In the genomic region with DNA sequence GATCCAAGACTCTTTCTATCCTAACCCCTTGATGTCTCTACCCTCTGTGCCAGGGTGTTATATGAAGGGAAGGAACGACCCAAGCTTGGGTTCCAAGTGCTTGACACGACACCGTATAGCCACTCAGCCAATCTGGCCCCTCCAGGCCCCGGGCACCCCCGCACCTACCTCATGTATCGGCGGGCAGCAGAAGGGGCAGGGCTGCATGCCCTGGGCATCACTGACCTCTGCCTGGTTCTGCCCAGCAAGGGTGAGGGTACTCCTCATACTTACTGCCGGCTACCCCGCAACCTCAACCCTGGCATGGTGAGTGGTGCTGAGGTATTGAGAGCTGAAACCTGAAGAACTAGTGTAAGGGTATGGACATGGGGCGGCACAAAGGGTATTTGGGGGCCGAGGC, we compare ENCODE assay signal across 26 mouse cellular contexts. TPM values are rescaled to one million over a fixed set of nuclear protein-coding genes. Genes with fewer than 3 reads are reported as not detected.
"Had no signal": no experiment of that assay in that cellular context is flagged by ENCODE, and none has a peak within 500 bp of the region (broad histone marks: within the 10 kb centered on the region; RNA-seq: fewer than 3 reads in every experiment).

No protein-coding gene starts in this region.

- ATAC-seq: midbrain, embryonic 13.5 days; midbrain, embryonic 16.5 days had no signal

- H3K27ac ChIP-seq: kidney, embryonic 15.5 days; limb, embryonic 12.5 days; limb, embryonic 15.5 days; liver, embryonic 15.5 days; midbrain, embryonic 10.5 days; midbrain, embryonic 13.5 days; neural tube, embryonic 13.5 days; stomach, embryonic 15.5 days had no signal

- H3K27me3 ChIP-seq: kidney, embryonic 15.5 days; limb, embryonic 12.5 days; limb, embryonic 15.5 days; liver, embryonic 15.5 days; midbrain, embryonic 13.5 days; neural tube, embryonic 13.5 days; stomach, embryonic 15.5 days had no signal

- DNase-seq: kidney, adult 8-10 months; kidney, postnatal 10 days; kidney, postnatal 4 days; left cerebral cortex, postnatal 4 days; lung, adult 2 months; lung, postnatal 14 days; lung, postnatal 4 days; retina, postnatal 1 day; right cerebral cortex, postnatal 25 days; spleen, adult 18-20 months; thymus, adult 2 months; thymus, postnatal 14 days; thymus, postnatal 4 days had no signal

- H3K4me3 ChIP-seq: kidney, embryonic 15.5 days; limb, embryonic 12.5 days; limb, embryonic 15.5 days; midbrain, embryonic 10.5 days; midbrain, embryonic 13.5 days; myocyte; neural tube, embryonic 13.5 days; stomach, embryonic 15.5 days had no signal

- H3K9ac ChIP-seq: kidney, embryonic 15.5 days; limb, embryonic 12.5 days; limb, embryonic 15.5 days; liver, embryonic 15.5 days; midbrain, embryonic 13.5 days; neural tube, embryonic 13.5 days; stomach, embryonic 15.5 days had no signal

- H3K9me3 ChIP-seq: kidney, embryonic 15.5 days; limb, embryonic 12.5 days; limb, embryonic 15.5 days; liver, embryonic 15.5 days; midbrain, embryonic 10.5 days; midbrain, embryonic 13.5 days; neural tube, embryonic 13.5 days; stomach, embryonic 15.5 days had no signal

- H3K4me2 ChIP-seq: kidney, embryonic 15.5 days; limb, embryonic 12.5 days; limb, embryonic 15.5 days; midbrain, embryonic 13.5 days; neural tube, embryonic 13.5 days; stomach, embryonic 15.5 days had no signal

RNA-seq across cellular contexts. Expression of a gene that starts 24.9 kb away (rescaled TPM):
- total RNA-seq: layer of hippocampus, postnatal 14 days; monocyte, adult 5-6 weeks; neutrophil, adult 5-6 weeks had no signal
